Mouse (Mus musculus) ES-Bruce4 (cell line): ENCODE data around the gene Ermp1.

Source experiments
- CTCF ChIP-seq: IDR thresholded peaks from one replicate; pipeline ENCODE4 v1.8.1; 2011; ENCODE audit warnings: low read depth, low read length
- EP300 ChIP-seq: IDR thresholded peaks from 2 replicates; pipeline ENCODE4 v1.6.1; 2011; ENCODE audit warnings: low read depth, low read length; ENCODE audit not compliant: insufficient read depth
- POLR2A ChIP-seq: IDR thresholded peaks from one replicate; pipeline ENCODE4 v1.8.1; 2011; ENCODE audit warnings: low read length; ENCODE audit not compliant: insufficient read depth

DNA sequence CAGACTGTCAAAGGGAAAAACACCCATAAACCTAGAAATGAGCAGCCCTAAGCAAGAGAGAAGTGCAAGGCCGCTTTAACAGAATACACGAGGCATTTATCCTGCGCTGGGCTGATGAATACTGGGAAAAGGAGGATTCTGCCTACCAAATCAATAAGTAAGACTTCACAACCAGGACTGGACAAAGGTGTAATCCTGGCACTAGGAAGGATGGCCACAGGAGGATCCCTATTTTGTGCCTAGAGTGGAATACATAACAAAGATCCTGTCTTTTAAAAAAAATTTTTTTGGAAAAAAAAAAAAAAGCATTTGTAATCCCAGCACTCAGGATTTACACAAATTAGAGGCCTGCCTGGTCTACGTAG, 317 bp upstream of the Ermp1 start:
- no peak for TF ChIP-seq CTCF
- TF ChIP-seq POLR2A = no peak
- no peak for TF ChIP-seq EP300
